Mouse (Mus musculus): Measurements from ENCODE around the gene Prcp. TPM values are rescaled to one million over a fixed set of nuclear protein-coding genes. Genes with fewer than 3 reads are reported as not detected.

Gene Prcp
- polyA plus RNA-seq, 1 experiment = not detected

DNA sequence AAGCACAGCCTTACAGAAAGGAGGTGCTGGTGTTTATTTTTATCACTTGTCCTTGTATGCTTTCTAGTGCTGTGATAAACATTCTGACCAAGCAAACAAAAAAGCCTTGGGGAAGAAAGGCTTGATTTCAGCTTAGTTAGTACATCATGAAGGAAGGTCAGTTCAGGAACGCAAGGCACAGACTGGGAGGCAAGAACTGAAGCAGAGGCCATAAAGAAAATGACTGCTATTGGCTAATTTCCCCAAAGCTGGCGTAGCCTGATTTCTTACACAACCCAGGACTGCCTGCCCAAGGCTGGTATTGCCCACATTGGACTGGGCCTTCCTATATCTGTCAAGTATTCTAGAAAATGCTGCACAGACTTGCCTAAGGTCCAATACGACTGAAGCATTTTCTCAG is 26.0 kb upstream of the Prcp start:
- Histone ChIP-seq H3K4me1 (ENCODE audit: control insufficient read depth, insufficient read depth, low read length) (no peaks in the 10 kb centered on the region), H3K4me3 (ENCODE audit: insufficient read depth, low read depth, low read length) (no peak overlapping the region), H3K27ac (ENCODE audit: insufficient read depth, low read depth, low read length) (no peak overlapping the region)
- 92% methylated on average over 3 of the region's 3 CpGs for WGBS
- no peak for TF ChIP-seq CTCF (IDR thresholded peaks at IDR 0.05; ENCODE audit: insufficient read depth, low read depth, low read length)
- TF ChIP-seq POLR2A (IDR thresholded peaks at IDR 0.05; ENCODE audit: insufficient read depth, low read depth, low read length) = no peak

DNA sequence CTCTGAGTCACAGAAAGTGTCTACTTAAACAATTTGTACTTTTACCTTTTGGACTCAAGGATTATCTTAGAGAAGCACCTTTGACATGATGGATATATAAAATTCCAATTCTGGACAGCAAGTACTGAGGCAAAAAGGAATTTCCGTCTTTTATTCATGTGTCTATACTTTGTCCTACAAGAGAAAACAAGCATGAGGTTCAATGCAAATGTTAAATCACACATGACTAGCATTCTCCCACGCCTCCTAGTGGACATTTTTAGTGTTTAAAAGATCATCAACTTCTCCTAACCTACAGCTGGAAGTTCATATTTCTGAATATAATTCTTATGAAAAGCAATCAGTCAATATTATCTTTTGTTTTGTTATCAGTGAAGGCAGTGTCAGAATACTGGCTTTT is 7.7 kb upstream of the Prcp start:
- 21% methylated on average over 2 of the region's 2 CpGs for WGBS
- Histone ChIP-seq H3K4me1 (ENCODE audit: control insufficient read depth, insufficient read depth, low read length) (no peaks in the 10 kb centered on the region), H3K27ac (ENCODE audit: insufficient read depth, low read depth, low read length) (no peak overlapping the region), H3K4me3 (ENCODE audit: insufficient read depth, low read depth, low read length) (no peak overlapping the region)
- no peak for TF ChIP-seq POLR2A (IDR thresholded peaks at IDR 0.05; ENCODE audit: insufficient read depth, low read depth, low read length)
- no peak for TF ChIP-seq CTCF (IDR thresholded peaks at IDR 0.05; ENCODE audit: insufficient read depth, low read depth, low read length)

DNA sequence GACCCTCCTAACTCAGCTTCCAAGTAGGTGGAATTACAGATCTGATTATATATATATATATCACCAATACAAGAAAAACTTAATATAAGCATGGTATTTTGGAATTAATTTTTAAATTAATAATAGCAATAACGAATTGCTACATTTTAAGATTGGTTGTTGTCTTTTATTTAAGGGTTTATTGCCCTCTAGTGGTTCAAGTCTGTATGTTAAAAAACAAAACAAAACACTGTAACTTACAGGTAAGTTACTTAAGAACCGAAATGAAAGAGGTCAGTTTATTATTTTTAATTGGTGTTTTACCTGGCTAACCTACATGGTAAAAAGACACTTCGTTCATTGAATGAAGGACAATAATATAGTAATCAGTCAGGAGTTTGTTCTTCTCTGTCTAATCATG is 4.1 kb upstream of the Prcp start:
- no peak overlapping the region for H3K27ac ChIP-seq (ENCODE audit: insufficient read depth, low read depth, low read length)
- TF ChIP-seq POLR2A (IDR thresholded peaks at IDR 0.05; ENCODE audit: insufficient read depth, low read depth, low read length) = no peak
- TF ChIP-seq CTCF (IDR thresholded peaks at IDR 0.05; ENCODE audit: insufficient read depth, low read depth, low read length) = no peak
- 38% methylated on average over 3 of the region's 3 CpGs for WGBS
- no peak overlapping the region for H3K4me3 ChIP-seq (ENCODE audit: insufficient read depth, low read depth, low read length)
- H3K4me1 ChIP-seq (ENCODE audit: control insufficient read depth, insufficient read depth, low read length) = peaks cover under 1% of the 10 kb centered on the region; the same call in 1 of the 2 replicates

DNA sequence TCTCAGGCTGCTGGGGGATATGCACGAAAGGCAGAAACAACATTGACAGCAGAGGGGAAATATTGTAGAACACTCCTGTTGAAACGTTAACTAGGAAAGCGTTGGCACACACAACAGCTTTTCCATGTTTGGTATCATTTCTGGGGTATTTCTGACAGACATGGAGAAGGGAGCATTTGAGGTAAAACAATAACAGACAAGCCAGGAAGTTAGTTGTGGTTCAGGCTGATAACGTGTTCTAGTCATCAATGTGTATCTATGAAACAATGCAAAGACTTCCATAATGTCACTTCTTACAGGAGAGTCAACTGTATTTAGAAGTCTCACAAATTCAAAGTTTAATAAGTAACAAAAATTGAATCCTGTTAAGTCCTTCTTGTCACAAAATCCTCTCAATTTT is 2.7 kb upstream of the Prcp start:
- no peak overlapping the region for H3K27ac ChIP-seq (ENCODE audit: insufficient read depth, low read depth, low read length)
- TF ChIP-seq CTCF (IDR thresholded peaks at IDR 0.05; ENCODE audit: insufficient read depth, low read depth, low read length) (no peak), POLR2A (IDR thresholded peaks at IDR 0.05; ENCODE audit: insufficient read depth, low read depth, low read length) (no peak)
- no peak overlapping the region for H3K4me3 ChIP-seq (ENCODE audit: insufficient read depth, low read depth, low read length)
- H3K4me1 ChIP-seq (ENCODE audit: control insufficient read depth, insufficient read depth, low read length) = peaks cover 3% of the 10 kb centered on the region; the same call in 1 of the 2 replicates
- 93% methylated on average over 4 of the region's 4 CpGs for whole genome bisulfite sequencing

- Histone ChIP-seq H3K27ac (ENCODE audit: insufficient read depth, low read depth, low read length) (peak overlapping the region; percentile 86), H3K4me1 (ENCODE audit: control insufficient read depth, insufficient read depth, low read length) (peaks cover 6% of the 10 kb centered on the region; the same call in 1 of the 2 replicates), H3K4me3 (ENCODE audit: insufficient read depth, low read depth, low read length) (peak overlapping the region; percentile 93)
- TF ChIP-seq CTCF (IDR thresholded peaks at IDR 0.05; ENCODE audit: insufficient read depth, low read depth, low read length) (no peak), POLR2A (IDR thresholded peaks at IDR 0.05; ENCODE audit: insufficient read depth, low read depth, low read length) (peak; percentile 46; the same call in 1 of the 2 replicates)
- under 1% methylated on average over 29 of the region's 29 CpGs for WGBS
Observed at GRCm38 (mm10) chr7:92874761-92875408, 615 bp downstream of the Prcp start.

GRCm38 (mm10) chr7:92876066-92876465 is 1.8 kb downstream of the Prcp start:
- WGBS = 20% methylated on average over 3 of the region's 3 CpGs
- no peak overlapping the region for H3K4me3 ChIP-seq (ENCODE audit: insufficient read depth, low read depth, low read length)
- TF ChIP-seq POLR2A (IDR thresholded peaks at IDR 0.05; ENCODE audit: insufficient read depth, low read depth, low read length) (no peak), CTCF (IDR thresholded peaks at IDR 0.05; ENCODE audit: insufficient read depth, low read depth, low read length) (no peak)

DNA sequence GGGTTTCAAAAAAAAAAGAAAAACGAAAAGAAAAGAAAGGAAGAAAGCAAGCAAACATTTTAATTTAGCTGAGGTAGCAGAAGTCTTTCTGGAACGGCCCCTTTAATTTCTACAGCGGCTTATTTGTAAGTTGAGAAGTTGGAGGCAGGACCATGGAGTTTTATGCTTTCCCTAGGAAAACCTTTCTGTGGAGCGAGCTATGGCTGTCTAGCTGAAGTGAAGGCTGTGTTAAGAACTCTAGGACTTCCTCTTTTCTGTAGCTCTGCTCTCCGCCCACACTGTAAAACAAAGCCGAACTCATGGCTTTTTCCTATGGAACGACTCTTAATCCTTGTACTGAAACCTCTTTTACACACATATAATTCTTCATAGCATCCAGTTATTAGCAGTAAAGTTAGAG is 2.3 kb downstream of the Prcp start:
- Histone ChIP-seq H3K4me3 (ENCODE audit: insufficient read depth, low read depth, low read length) (no peak overlapping the region), H3K4me1 (ENCODE audit: control insufficient read depth, insufficient read depth, low read length) (peaks cover 6% of the 10 kb centered on the region; the same call in 1 of the 2 replicates), H3K27ac (ENCODE audit: insufficient read depth, low read depth, low read length) (no peak overlapping the region)
- TF ChIP-seq CTCF (IDR thresholded peaks at IDR 0.05; ENCODE audit: insufficient read depth, low read depth, low read length) = no peak
- WGBS = 15% methylated on average over 7 of the region's 7 CpGs

More at GRCm38 (mm10) chr7:92876066-92876465, 1.8 kb downstream of the Prcp start:
- Histone ChIP-seq H3K4me1 (ENCODE audit: control insufficient read depth, insufficient read depth, low read length) (peaks cover 6% of the 10 kb centered on the region; the same call in 1 of the 2 replicates), H3K27ac (ENCODE audit: insufficient read depth, low read depth, low read length) (no peak overlapping the region)

- WGBS = 86% methylated on average over 7 of the region's 7 CpGs
Observed at GRCm38 (mm10) chr7:92878575-92879285, 4.5 kb downstream of the Prcp start.

More at GRCm38 (mm10) chr7:92878575-92879285, 4.5 kb downstream of the Prcp start:
- no peak for TF ChIP-seq POLR2A (IDR thresholded peaks at IDR 0.05; ENCODE audit: insufficient read depth, low read depth, low read length)
- no peak for TF ChIP-seq CTCF (IDR thresholded peaks at IDR 0.05; ENCODE audit: insufficient read depth, low read depth, low read length)
- Histone ChIP-seq H3K4me1 (ENCODE audit: control insufficient read depth, insufficient read depth, low read length) (peaks cover 6% of the 10 kb centered on the region; the same call in 1 of the 2 replicates), H3K4me3 (ENCODE audit: insufficient read depth, low read depth, low read length) (no peak overlapping the region), H3K27ac (ENCODE audit: insufficient read depth, low read depth, low read length) (no peak overlapping the region)
